In the genomic region with DNA sequence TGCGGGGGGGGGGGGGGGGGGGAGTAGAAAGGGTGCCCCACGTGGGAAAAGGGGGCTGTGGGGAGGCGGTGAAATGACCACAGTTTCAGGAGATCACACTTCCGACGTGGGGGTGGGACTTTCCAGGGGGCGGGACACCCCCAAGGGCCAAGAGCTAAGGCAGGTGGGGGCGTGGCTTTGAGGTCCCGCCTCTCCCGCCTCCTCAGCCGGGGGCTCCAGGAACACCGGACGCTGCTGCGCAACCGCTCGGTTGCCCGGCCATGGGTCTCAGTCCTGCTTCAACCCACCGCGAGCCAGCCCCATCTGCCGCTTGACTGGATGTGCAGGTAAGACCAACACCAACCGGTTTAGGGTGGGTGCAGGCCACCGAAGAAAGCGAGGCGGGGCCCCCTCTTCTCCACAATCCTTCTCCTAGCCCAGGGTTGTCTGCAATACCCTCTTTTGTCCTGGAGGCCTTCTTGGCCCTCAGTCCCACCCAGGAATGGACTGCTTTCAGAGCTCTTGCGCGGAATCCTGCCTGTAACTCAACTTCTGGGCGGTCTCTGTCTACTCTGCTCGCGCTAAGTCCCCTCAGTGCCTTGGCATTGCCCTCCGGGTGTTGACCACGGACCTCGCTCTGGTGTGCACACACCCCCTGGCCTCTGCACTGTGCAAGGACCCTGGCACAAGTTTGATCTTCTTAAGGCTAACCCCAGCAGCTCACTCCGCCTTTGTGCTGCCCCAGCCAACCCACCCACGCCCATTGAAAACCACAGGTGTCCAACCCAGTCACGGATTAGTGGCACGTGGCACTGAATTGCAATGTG, we compare ENCODE assay signal across 8 mouse cellular contexts. TPM values are rescaled to one million over a fixed set of nuclear protein-coding genes. Genes with fewer than 3 reads are reported as not detected.
DNase-seq lines count a peak whose midpoint lies in the region; ATAC-seq and TF ChIP-seq lines count a peak whose summit lies in the region.

A gene (plus strand): TSS at position 44 of the 806 bp plus-strand sequence.

- no peaks in the 10 kb centered on the region for H3K27me3 ChIP-seq in heart, adult 2 months (ENCODE audit: control insufficient read depth, insufficient read depth, low read length)
- no peaks in the 10 kb centered on the region for H3K27me3 ChIP-seq in forebrain, embryonic 16.5 days (replicated peaks; ENCODE audit: control insufficient read depth, insufficient read depth, low read length)
- no peaks in the 10 kb centered on the region for H3K27me3 ChIP-seq in kidney, adult 2 months (replicated peaks; ENCODE audit: control insufficient read depth, insufficient read depth, low read length)
- H3K27me3 ChIP-seq in lung, embryonic 16.5 days (ENCODE audit: control insufficient read depth, insufficient read depth, low read depth, low read length), result no peaks in the 10 kb centered on the region

- TF ChIP-seq EP300 in heart, adult 2 months (IDR thresholded peaks at IDR 0.05; ENCODE audit: insufficient read depth, low read depth, low read length), result no peak

- peak within 1 kb of the TSS; percentile 44 for H3K4me3 ChIP-seq in heart, adult 2 months
- peak within 1 kb of the TSS; percentile 70 for H3K4me3 ChIP-seq in forebrain, embryonic 16.5 days (replicated peaks; ENCODE audit: low read length)
- peak within 1 kb of the TSS; percentile 76 for H3K4me3 ChIP-seq in kidney, adult 2 months (ENCODE audit: insufficient read depth, low read depth, low read length)
- H3K4me3 ChIP-seq in lung, embryonic 16.5 days (ENCODE audit: low read length), result peak within 1 kb of the TSS; percentile 60
- H3K4me3 ChIP-seq in olfactory bulb, adult 2 months (ENCODE audit: insufficient read depth, low read depth, low read length), result peak within 1 kb of the TSS; percentile 52

- peak within 1 kb of the TSS; percentile 56 for H3K9ac ChIP-seq in heart, adult 2 months (ENCODE audit: low read depth, low read length)
- peak within 1 kb of the TSS; percentile 66 for H3K9ac ChIP-seq in forebrain, embryonic 16.5 days (replicated peaks; ENCODE audit: low read depth, low read length)
- H3K9ac ChIP-seq in lung, embryonic 16.5 days (ENCODE audit: low read length), result peak within 1 kb of the TSS; percentile 69

- TF ChIP-seq CTCF in heart, adult 2 months (IDR thresholded peaks at IDR 0.05), result no peak
- no peak for TF ChIP-seq CTCF in kidney, adult 2 months (conservative IDR thresholded peaks at IDR 0.05; ENCODE audit: insufficient read depth, insufficient read length, low read depth, low read length)
- no peak for TF ChIP-seq CTCF in olfactory bulb, adult 2 months (IDR thresholded peaks at IDR 0.05; ENCODE audit: insufficient read depth, low read depth, low read length)

- intact Hi-C loops in heart, adult 2 months (cut with DNase I), result no loop called here
- intact Hi-C loops in heart, postnatal 25 days (cut with DNase I), result no loop called here

- no peaks in the 10 kb centered on the region for H3K79me2 ChIP-seq in heart, adult 2 months (replicated peaks; ENCODE audit: control insufficient read depth, insufficient read depth, low read length)

- peak; percentile 65 for ATAC-seq in forebrain, embryonic 16.5 days
- peak; percentile 89 for ATAC-seq in lung, embryonic 16.5 days (ENCODE audit: low read depth)

- TF ChIP-seq POLR2A in heart, adult 2 months (IDR thresholded peaks at IDR 0.05; ENCODE audit: insufficient read depth, low read depth, low read length), result no peak
- TF ChIP-seq POLR2A in kidney, adult 2 months (IDR thresholded peaks at IDR 0.05; ENCODE audit: low read depth, low read length), result peak; percentile 3
- TF ChIP-seq POLR2A in olfactory bulb, adult 2 months (IDR thresholded peaks at IDR 0.05; ENCODE audit: insufficient read depth, low read depth, low read length), result no peak

- peak; percentile 38 to 61 for DNase-seq in heart, adult 2 months
- DNase-seq in heart, postnatal 25 days (ENCODE audit: low spot score), result no peak
- peak; percentile 76 for DNase-seq in adrenal gland, postnatal 10 days
- peak; percentile 82 for DNase-seq in kidney, adult 2 months
- no peak for DNase-seq in gastrocnemius, adult 18-20 months (ENCODE audit: low spot score)

- WGBS in heart, adult 2 months, result 12% methylated on average over 30 of the region's 35 CpGs
- under 1% methylated on average over 30 of the region's 35 CpGs for WGBS in forebrain, embryonic 16.5 days
- WGBS in kidney, adult 2 months, result 4% methylated on average over 33 of the region's 35 CpGs
- WGBS in lung, embryonic 16.5 days, result 1% methylated on average over 33 of the region's 35 CpGs
- 2% methylated on average over 32 of the region's 35 CpGs for WGBS in olfactory bulb, adult 2 months

- no peaks in the 10 kb centered on the region for H3K9me3 ChIP-seq in forebrain, embryonic 16.5 days (ENCODE audit: control insufficient read depth, low read length)
- no peaks in the 10 kb centered on the region for H3K9me3 ChIP-seq in lung, embryonic 16.5 days (ENCODE audit: control insufficient read depth, low read length)

- H3K36me3 ChIP-seq in heart, adult 2 months (ENCODE audit: control insufficient read depth, insufficient read depth, low read length), result no peaks in the 10 kb centered on the region
- H3K36me3 ChIP-seq in forebrain, embryonic 16.5 days (ENCODE audit: control insufficient read depth, insufficient read depth), result no peaks in the 10 kb centered on the region
- H3K36me3 ChIP-seq in kidney, adult 2 months (ENCODE audit: control insufficient read depth, insufficient read depth, low read length), result no peaks in the 10 kb centered on the region
- 0 out of 2 replicates have a peak, but pooled peaks cover under 1% of the 10 kb centered on the region for H3K36me3 ChIP-seq in lung, embryonic 16.5 days (ENCODE audit: control insufficient read depth, insufficient read depth, low read length)

- peak within 1 kb of the TSS; percentile 70 for H3K4me2 ChIP-seq in forebrain, embryonic 16.5 days (ENCODE audit: low read length)
- peak within 1 kb of the TSS; percentile 92 for H3K4me2 ChIP-seq in lung, embryonic 16.5 days (ENCODE audit: low read depth, low read length)

- no peak within 1 kb of the TSS for H3K27ac ChIP-seq in heart, adult 2 months
- H3K27ac ChIP-seq in forebrain, embryonic 16.5 days (ENCODE audit: low read length), result peak within 1 kb of the TSS; percentile 63
- peak within 1 kb of the TSS; percentile 29 for H3K27ac ChIP-seq in kidney, adult 2 months (ENCODE audit: insufficient read depth, low read depth, low read length)
- peak within 1 kb of the TSS; percentile 58 for H3K27ac ChIP-seq in lung, embryonic 16.5 days (ENCODE audit: low read length)
- H3K27ac ChIP-seq in olfactory bulb, adult 2 months (ENCODE audit: insufficient read depth, low read depth, low read length), result no peak within 1 kb of the TSS

- H3K4me1 ChIP-seq in heart, adult 2 months (ENCODE audit: control insufficient read depth, insufficient read depth, low read length), result peaks cover 2% of the 10 kb centered on the region; the same call in 1 of the 2 replicates
- H3K4me1 ChIP-seq in forebrain, embryonic 16.5 days (replicated peaks; ENCODE audit: control insufficient read depth, insufficient read depth, low read length), result peaks cover 35% of the 10 kb centered on the region
- peaks cover 9% of the 10 kb centered on the region; the same call in 1 of the 2 replicates for H3K4me1 ChIP-seq in kidney, adult 2 months (ENCODE audit: control insufficient read depth, insufficient read depth, low read length)
- peaks cover 4% of the 10 kb centered on the region for H3K4me1 ChIP-seq in lung, embryonic 16.5 days (replicated peaks; ENCODE audit: control insufficient read depth, insufficient read depth, low read length)
- peaks cover 10% of the 10 kb centered on the region for H3K4me1 ChIP-seq in olfactory bulb, adult 2 months (ENCODE audit: control insufficient read depth, insufficient read depth, low read length)

RNA-seq across cellular contexts. Expression of the gene that starts here (rescaled TPM):
- under 1 TPM; 0.18 to 0.25 TPM for total RNA-seq in heart, adult 2 months (2021)
- polyA plus RNA-seq in heart, adult 2 months (2012; rRNA removed), result 0.32 and 0.53 TPM in 2 replicates
- under 1 TPM; 0.26 to 0.34 TPM for total RNA-seq in heart, postnatal 25 days (2021)
- total RNA-seq in adrenal gland, postnatal 10 days (2021), result 1 to 10 TPM in 1 of 2 experiments, under 1 TPM in 1; 0.96 to 1.1 TPM
- 0.73 and 0.84 TPM in 2 replicates for polyA plus RNA-seq in forebrain, embryonic 16.5 days (2015; fragmentation: Nextera tagmentation; extraction: Ambion mirVana)
- 6.4 and 6.7 TPM in 2 replicates for polyA plus RNA-seq in kidney, adult 2 months (2012; rRNA removed)
- 0.45 and 0.48 TPM in 2 replicates for polyA plus RNA-seq in lung, embryonic 16.5 days (2015; fragmentation: Nextera tagmentation; extraction: Ambion mirVana)
- polyA plus RNA-seq in olfactory bulb, adult 2 months (2012; ENCODE audit: insufficient read depth, insufficient read length, low replicate concordance, missing spikeins), result not detected in 2 replicates
- under 1 TPM; 0.05 to 0.07 TPM for total RNA-seq in gastrocnemius, adult 18-20 months (2021)

Comparison
In these comparisons a context has a peak if more than half of its experiments do, and no peak if none do; other contexts are left out.
1. Peak in DNase-seq, H3K4me3 ChIP-seq and H3K9ac ChIP-seq in heart, adult 2 months; RNA of the gene not detected or under 1 TPM.
2. Peak in ATAC-seq, H3K4me3 ChIP-seq, H3K27ac ChIP-seq, H3K9ac ChIP-seq and H3K4me2 ChIP-seq in forebrain, embryonic 16.5 days; RNA of the gene not detected or under 1 TPM.
3. Peak in ATAC-seq, H3K4me3 ChIP-seq, H3K27ac ChIP-seq, H3K9ac ChIP-seq and H3K4me2 ChIP-seq in lung, embryonic 16.5 days; RNA of the gene not detected or under 1 TPM.
4. DNase-seq: peak in adrenal gland, postnatal 10 days (single experiment) and kidney, adult 2 months (single experiment); none in heart, postnatal 25 days (single experiment) and gastrocnemius, adult 18-20 months (single experiment).
5. Peak in every context shown above with its lines, with median percentiles within 50 percentile points of each other: H3K4me3 ChIP-seq and H3K9ac ChIP-seq.